Mouse (Mus musculus): Measurements from ENCODE around the gene Epb41l5. TPM values are rescaled to one million over a fixed set of nuclear protein-coding genes. Genes with fewer than 3 reads are reported as not detected.

The Epb41l5 gene
- polyA plus RNA-seq, 2 experiments, result 6.1 to 12.1 TPM

DNA sequence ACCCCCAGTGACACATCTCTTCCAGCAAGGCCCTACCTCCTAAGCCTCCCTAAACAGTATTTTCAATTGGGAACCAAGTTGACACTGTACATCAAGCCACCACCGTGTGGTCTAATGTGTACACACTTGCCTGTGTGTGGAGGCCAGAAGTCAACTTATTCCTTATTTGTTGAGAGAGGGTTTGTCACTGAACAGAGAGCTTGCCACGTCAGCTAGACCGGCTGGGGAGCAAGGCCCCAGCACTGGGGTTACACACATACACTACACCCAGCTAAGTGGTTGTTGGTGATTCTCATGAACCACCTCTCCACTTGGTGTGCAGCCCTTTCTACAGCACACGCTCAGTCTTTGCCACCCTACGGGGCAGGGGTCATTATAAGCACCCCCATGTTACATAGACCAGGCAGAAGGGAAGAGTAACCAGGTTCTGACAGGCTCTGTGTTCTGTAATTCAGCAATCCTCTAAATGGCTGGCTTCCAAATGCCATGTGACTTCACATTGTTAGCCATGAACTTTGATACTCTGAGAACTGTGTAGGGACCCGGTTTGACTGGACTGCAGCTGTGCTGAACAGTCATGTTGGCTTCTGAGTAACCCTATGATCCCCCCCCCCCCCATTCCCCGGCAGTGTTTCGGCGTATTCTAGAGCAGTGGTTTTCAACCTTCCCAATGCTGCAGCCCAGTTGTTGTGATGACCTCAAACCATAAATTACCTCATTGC lies 107.8 kb downstream of the Epb41l5 start:
- DNase-seq (ENCODE audit: low spot score) (peak; percentile 55), ATAC-seq (ENCODE audit: low FRiP score, low read depth) (peak; percentile 84)
- Histone ChIP-seq H3K9ac (ENCODE audit: low read depth, low read length, severe bottlenecking) (no peak overlapping the region), H3K4me3 (replicated peaks; ENCODE audit: low read length) (no peak overlapping the region), H3K27me3 (ENCODE audit: control insufficient read depth, insufficient read depth, low read length) (no peaks in the 10 kb centered on the region), H3K27ac (replicated peaks; ENCODE audit: low read depth, low read length) (no peak overlapping the region), H3K9me3 (ENCODE audit: control insufficient read depth, low read length) (no peaks in the 10 kb centered on the region), H3K4me2 (replicated peaks; ENCODE audit: low read depth, low read length, severe bottlenecking) (no peak overlapping the region), H3K4me1 (ENCODE audit: control insufficient read depth, insufficient read depth, low read length) (no peaks in the 10 kb centered on the region), H3K36me3 (ENCODE audit: control insufficient read depth, insufficient read depth, low read length) (no peaks in the 10 kb centered on the region)
- WGBS, result 88% methylated on average over 9 of the region's 9 CpGs
- no peak for TF ChIP-seq POLR2A (IDR thresholded peaks at IDR 0.05; ENCODE audit: borderline replicate concordance, extremely low read depth, insufficient read depth, insufficient read length)

DNA sequence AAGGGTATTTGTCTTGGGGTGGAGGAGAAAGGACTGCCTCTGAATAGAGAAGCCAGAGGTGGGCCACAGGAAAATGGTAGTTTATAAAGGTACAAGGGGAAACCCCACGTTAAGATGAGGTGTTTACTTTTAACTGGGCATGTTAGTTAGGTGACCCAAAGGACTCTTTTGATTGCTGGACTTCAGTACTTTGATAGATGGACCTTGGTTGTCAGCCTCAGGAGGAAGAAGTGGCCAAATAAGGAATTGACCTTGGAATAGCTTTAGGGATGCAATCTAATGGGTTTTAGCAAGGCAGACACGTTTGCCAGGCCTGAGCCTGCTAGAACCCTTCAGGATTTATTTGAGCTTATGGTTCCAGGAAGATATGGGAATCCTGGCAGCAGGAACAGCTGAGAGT lies 109.5 kb downstream of the Epb41l5 start:
- 52% methylated on average over 2 of the region's 2 CpGs for WGBS
- TF ChIP-seq POLR2A (IDR thresholded peaks at IDR 0.05; ENCODE audit: borderline replicate concordance, extremely low read depth, insufficient read depth, insufficient read length), result no peak
- Histone ChIP-seq H3K4me1 (ENCODE audit: control insufficient read depth, insufficient read depth, low read length) (no peaks in the 10 kb centered on the region), H3K4me2 (replicated peaks; ENCODE audit: low read depth, low read length, severe bottlenecking) (no peak overlapping the region), H3K27me3 (ENCODE audit: control insufficient read depth, insufficient read depth, low read length) (no peaks in the 10 kb centered on the region), H3K9me3 (ENCODE audit: control insufficient read depth, low read length) (no peaks in the 10 kb centered on the region), H3K9ac (ENCODE audit: low read depth, low read length, severe bottlenecking) (no peak overlapping the region), H3K36me3 (ENCODE audit: control insufficient read depth, insufficient read depth, low read length) (no peaks in the 10 kb centered on the region), H3K27ac (replicated peaks; ENCODE audit: low read depth, low read length) (no peak overlapping the region), H3K4me3 (replicated peaks; ENCODE audit: low read length) (no peak overlapping the region)
- DNase-seq (ENCODE audit: low spot score) (no peak), ATAC-seq (ENCODE audit: low FRiP score, low read depth) (no peak)

DNA sequence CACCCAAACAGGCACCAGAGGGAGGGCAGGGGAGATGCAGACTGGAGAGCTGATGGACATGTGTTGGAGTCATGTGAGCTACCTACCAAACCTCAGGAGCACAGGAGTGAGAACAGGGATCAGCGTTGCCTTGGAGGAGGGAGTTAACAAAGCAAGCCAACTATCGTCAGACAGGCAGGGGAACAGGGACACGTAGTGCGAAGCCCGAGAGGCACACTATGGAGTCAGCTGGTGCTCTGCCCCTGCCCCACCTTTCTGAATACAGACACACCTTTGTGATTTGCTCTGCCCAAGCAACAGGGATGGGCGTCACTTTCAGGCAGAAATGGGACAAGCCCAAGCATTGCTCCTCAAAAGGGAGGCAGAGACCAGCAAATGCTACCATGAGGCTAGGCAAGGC lies 111.1 kb downstream of the Epb41l5 start:
- Histone ChIP-seq H3K4me2 (replicated peaks; ENCODE audit: low read depth, low read length, severe bottlenecking) (no peak overlapping the region), H3K4me3 (replicated peaks; ENCODE audit: low read length) (no peak overlapping the region), H3K4me1 (ENCODE audit: control insufficient read depth, insufficient read depth, low read length) (no peaks in the 10 kb centered on the region), H3K9ac (ENCODE audit: low read depth, low read length, severe bottlenecking) (no peak overlapping the region), H3K27me3 (ENCODE audit: control insufficient read depth, insufficient read depth, low read length) (no peaks in the 10 kb centered on the region), H3K9me3 (ENCODE audit: control insufficient read depth, low read length) (no peaks in the 10 kb centered on the region), H3K27ac (replicated peaks; ENCODE audit: low read depth, low read length) (no peak overlapping the region), H3K36me3 (ENCODE audit: control insufficient read depth, insufficient read depth, low read length) (no peaks in the 10 kb centered on the region)
- DNase-seq (ENCODE audit: low spot score) (no peak), ATAC-seq (ENCODE audit: low FRiP score, low read depth) (no peak)
- WGBS, result 90% methylated on average over 5 of the region's 6 CpGs
- TF ChIP-seq POLR2A (IDR thresholded peaks at IDR 0.05; ENCODE audit: borderline replicate concordance, extremely low read depth, insufficient read depth, insufficient read length), result no peak

DNA sequence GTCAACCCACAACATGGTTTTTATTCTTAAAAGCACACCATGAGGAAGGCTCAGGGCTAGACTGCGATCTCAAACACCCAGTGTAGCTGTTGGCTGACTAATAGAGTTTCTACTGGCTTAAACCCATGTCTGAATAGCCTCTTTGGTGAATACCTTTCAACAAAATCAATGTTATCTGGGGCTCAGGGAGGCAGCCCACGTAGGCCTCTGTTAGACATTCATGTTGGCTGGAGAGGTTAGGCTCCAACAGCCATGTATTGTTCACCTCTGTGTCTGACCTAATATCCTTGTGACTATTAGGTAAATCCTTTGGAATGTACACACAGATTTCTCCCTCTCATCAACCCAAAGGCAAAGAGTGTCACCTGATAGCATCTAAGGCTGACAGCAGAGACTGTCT lies 112.7 kb downstream of the Epb41l5 start:
- Histone ChIP-seq H3K27ac (replicated peaks; ENCODE audit: low read depth, low read length) (no peak overlapping the region), H3K9me3 (ENCODE audit: control insufficient read depth, low read length) (no peaks in the 10 kb centered on the region), H3K9ac (ENCODE audit: low read depth, low read length, severe bottlenecking) (no peak overlapping the region), H3K4me3 (replicated peaks; ENCODE audit: low read length) (no peak overlapping the region), H3K4me2 (replicated peaks; ENCODE audit: low read depth, low read length, severe bottlenecking) (no peak overlapping the region), H3K27me3 (ENCODE audit: control insufficient read depth, insufficient read depth, low read length) (no peaks in the 10 kb centered on the region), H3K4me1 (ENCODE audit: control insufficient read depth, insufficient read depth, low read length) (no peaks in the 10 kb centered on the region), H3K36me3 (ENCODE audit: control insufficient read depth, insufficient read depth, low read length) (no peaks in the 10 kb centered on the region)
- TF ChIP-seq POLR2A (IDR thresholded peaks at IDR 0.05; ENCODE audit: borderline replicate concordance, extremely low read depth, insufficient read depth, insufficient read length), result no peak
- DNase-seq (ENCODE audit: low spot score) (no peak), ATAC-seq (ENCODE audit: low FRiP score, low read depth) (no peak)
- WGBS, result 86% methylated on average over 2 of the region's 2 CpGs

DNA sequence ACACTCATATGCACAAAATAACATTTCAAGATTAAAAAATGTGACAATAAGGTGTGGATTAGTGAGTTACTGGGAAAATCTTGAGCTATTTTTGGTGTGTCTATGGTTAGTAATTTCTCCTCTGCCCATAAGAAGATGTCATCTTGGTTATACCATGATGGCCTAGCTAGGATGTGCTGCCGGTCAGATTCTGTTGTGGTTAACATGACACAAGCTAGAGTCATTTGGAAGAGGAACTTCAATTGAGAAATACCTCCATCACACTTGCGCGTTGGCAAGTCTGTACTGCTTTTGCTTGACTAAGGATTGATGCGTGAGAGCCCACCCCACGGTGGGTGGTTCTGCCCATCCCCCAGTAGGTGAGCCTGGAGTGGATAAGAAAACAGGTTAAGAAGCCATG lies 114.5 kb downstream of the Epb41l5 start:
- Histone ChIP-seq H3K4me3 (replicated peaks; ENCODE audit: low read length) (no peak overlapping the region), H3K4me2 (replicated peaks; ENCODE audit: low read depth, low read length, severe bottlenecking) (no peak overlapping the region), H3K4me1 (ENCODE audit: control insufficient read depth, insufficient read depth, low read length) (no peaks in the 10 kb centered on the region), H3K9me3 (ENCODE audit: control insufficient read depth, low read length) (no peaks in the 10 kb centered on the region), H3K36me3 (ENCODE audit: control insufficient read depth, insufficient read depth, low read length) (no peaks in the 10 kb centered on the region), H3K27ac (replicated peaks; ENCODE audit: low read depth, low read length) (no peak overlapping the region), H3K27me3 (ENCODE audit: control insufficient read depth, insufficient read depth, low read length) (no peaks in the 10 kb centered on the region), H3K9ac (ENCODE audit: low read depth, low read length, severe bottlenecking) (no peak overlapping the region)
- no peak for TF ChIP-seq POLR2A (IDR thresholded peaks at IDR 0.05; ENCODE audit: borderline replicate concordance, extremely low read depth, insufficient read depth, insufficient read length)
- 92% methylated on average over 5 of the region's 5 CpGs for WGBS
- no peak for ATAC-seq (ENCODE audit: low FRiP score, low read depth)
- DNase-seq (ENCODE audit: low spot score), result no peak

Data from limb, embryonic 14.5 days (tissue).